Mouse (Mus musculus): Measurements from ENCODE around the gene Arid5b.
A peak's percentile ranks its signal among the peaks of the same experiment; 100 is the strongest.

Gene Arid5b

DNA sequence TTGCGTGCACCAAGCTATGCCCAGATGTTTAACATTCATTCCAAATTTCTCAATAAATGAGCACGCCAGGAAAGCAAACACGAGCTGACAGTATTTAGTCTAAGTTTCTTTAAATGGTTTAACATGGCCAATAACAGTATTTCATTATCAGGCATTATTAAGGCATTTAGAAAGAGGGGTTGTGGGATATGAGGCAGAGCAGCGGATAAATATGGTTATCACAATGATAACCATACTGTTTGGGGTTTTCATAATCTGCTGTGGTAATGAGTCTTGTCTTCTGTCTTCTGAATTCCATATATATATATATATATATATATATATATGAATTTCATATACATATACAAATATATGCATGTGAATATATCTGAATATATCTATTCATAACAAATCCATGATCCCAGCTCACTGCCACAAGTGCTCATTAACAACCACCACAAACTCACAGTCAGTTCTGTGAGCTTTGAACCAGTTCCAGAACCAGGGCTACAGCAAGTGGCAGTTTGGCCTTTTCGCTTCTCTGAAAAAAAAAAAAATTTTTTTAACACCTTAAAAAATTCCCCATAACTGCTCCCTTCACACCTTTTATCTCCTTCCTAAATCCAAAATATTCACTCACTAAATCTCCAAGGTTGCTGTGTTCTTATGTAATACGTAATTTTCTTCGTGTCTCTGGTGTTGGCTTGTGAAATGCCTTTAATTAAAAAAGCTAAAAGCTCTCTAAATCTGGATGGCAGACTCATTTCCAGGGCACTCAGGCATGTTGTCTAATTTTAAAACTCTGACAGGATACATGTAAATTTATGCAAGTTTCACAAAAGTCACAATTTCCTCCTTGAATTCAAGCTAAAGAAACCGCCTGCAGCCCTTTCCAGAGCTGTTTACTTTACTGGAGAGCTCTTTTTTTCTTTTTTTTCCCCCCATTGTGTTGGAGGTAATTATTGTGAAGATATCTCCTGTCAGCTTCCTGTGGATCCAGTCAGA, 113.5 kb downstream of the Arid5b start:
- peak in 1 of 2 experiments; percentile 54 for DNase-seq (ENCODE audit: low spot score in 2 of 2)

DNA sequence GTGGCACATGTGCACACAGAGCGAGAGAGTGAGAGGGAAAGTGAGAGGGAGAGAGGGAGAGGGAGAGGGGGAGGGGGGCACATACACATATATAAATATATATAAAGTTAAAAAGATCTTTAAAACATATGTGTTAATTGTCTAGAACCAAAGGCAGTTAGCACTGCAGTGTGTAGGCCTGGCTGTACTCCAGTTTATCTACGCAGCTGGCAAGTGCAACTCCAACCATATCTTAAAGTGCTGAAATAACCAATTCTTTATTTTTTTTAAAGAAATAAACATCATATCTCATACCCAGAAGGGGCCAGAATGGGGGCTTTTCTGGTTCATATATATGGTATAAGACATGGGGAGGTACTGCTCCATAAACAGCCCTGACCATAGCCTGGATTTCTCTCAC, 114.4 kb downstream of the Arid5b start:
- DNase-seq (ENCODE audit: low spot score in 2 of 2): no peak

DNA sequence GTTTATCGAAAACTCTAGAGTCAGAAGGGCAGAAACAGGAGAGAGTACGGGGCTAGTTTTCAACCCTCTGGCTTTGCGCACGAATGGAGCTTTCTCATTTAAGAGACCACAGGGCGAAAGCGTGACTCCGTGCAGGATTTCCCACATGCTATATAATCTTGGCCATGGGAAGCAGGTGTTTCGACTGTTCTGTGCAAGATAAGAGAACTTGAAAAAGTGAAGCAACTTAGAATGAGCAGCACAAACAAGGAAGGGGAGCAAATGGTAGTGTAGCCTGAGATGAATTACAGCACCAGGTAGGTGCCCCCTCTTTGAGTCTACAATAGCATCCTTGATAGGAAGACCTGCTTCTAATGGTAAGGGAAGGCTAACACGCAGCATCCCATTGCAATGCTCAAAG, 118.8 kb downstream of the Arid5b start:
- DNase-seq (ENCODE audit: low spot score in 2 of 2): no peak

DNA sequence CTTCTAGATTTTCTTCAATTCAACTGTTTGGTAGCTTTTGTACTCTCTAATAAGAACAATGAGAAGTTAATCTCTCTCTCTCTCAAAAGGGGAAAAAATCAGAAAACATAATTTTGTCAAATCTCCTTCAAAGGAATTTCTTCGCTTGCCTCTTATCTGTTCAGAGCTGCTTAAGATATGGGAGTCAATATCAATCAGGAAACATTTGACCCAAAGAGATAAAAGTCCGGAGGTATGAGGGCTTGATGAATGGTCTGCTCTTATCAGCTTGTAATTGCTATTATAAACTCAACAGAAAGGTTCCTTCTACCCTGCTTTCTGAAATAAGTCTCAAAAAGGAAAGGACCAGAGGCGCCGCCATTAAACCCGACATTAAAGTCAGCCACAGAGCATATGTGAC, 120.0 kb downstream of the Arid5b start:
- no peak for DNase-seq (ENCODE audit: low spot score in 2 of 2)

DNA sequence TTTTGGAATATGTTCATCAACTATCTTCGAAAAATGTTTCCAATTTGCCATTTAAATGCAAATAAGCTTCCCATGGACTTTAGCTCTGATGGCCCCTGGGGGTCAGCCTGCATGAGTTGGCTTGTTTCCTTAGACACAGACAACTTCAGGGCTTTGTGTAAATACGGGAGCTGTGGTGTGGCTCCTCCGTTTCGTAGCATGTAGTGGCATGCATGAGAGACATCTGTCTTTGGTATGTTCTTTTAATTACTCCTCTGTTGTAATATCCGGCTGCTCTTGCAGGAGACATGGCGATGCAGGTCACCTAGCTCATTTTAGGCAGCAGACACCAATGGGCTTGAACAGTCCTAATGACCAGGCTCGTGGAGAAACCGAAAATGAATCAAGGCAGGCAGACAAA, 121.0 kb downstream of the Arid5b start:
- DNase-seq (ENCODE audit: low spot score in 2 of 2): no peak

DNA sequence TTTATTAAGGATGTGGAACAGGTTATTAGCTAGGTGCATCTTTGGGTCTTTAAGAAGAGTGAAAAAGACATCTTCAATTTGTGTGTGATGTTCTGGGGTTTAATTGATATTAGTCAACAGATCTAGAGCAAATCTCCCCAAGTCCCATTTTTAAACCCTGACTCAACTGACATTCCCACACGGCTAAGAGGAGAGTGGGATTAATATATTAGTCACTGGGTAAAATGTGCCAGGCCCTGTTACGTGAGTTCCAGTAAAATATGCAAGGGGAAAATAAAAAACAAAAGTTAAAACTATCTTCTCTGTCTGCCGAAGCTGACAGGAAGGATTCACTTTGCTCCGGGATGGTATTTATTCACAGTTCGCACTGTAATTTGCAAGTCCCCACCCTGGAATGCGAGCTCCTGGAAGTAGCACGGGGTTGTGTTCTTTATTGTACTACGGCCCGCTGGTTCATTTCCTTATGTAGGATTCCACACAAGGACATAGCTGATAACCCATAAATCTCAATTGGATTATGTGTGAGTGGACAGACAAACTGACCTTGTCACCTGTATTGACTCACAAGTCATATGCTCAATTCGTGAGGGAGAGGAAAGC, 121.8 kb downstream of the Arid5b start:
- no peak for DNase-seq (ENCODE audit: low spot score in 2 of 2)

DNA sequence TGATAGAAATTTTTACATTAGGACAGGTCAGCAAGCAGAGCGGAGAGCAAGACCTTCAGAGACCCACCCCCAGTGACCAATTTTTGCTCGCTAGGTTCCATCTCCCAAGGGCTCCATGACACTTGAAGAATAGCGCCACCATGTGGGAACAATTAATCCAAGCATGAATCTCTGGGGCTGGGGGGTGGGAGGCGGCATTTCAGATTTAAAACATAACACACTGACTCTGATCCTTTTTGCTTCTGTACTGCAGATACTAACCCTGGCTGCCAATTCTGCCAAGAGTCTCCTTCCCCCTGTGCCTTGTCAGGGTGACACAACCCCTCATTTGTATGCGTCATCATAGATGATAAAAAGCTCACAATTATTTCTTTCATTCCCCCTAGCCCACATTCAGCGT, 122.4 kb downstream of the Arid5b start:
- DNase-seq (ENCODE audit: low spot score in 2 of 2): no peak

DNA sequence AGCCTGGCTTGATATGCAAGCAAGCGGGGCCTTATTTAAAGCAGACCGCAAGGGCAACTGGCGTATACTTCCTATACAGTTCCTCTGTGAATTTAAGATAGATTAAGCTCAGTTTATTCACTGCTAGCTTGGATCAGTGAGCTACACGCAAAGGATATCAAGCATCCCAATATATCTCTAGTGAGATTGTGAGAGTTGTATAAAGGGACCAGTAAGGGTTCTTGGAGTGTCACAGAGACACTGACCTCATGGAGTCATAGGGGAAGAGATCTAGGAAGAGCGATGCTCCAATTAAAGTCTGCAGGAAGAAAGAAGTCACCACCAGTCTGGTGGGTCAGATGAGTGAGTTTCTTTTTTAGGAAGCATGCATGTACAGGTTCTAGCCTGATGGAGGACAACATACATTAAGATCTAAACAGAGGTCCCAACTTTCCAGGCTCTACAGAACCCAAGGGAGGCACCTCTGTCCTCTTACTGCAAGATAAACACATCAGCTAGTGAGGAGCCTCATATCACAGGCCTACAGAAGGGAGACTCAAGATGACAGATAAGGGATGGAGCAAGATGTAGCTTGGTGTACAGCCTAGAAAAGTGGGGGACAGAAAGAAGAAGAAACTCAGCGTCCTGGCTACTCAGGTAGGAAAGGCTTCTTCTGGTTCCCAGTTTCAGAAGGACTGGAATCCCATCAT, 123.0 kb downstream of the Arid5b start:
- no peak for DNase-seq (ENCODE audit: low spot score in 2 of 2)

DNA sequence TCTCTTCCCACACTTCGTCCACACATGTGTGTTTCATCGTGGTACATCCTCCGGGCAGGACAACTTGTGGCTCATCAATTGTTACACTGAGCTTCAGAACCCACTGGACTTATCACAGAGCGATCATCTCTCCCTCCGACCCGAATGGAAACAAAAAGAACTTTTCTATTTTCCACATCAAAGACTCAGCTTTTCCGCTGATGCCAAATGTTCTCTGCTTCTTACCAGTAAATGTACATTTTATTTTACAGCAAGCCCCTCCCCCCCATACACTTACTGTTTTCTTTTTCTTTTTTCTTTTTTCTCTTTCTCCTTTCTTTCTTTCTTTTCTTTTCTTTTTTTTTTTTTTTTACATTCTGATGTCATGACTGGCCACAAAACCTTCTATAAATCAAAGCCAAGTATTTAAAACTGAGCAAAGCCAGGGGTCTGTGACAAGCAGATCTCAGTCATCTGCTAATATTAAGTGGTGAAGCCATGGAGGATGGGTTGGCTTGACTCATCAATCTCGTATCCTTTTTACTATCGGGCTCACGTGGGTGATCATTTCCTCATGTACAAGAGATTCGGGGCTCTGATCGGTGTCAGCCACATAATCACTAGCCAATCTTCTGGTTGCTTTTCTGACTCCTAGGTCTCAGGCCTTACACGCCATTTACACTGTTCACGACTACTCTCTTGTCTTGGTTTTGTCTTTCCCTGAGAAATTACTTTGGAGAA, 124.3 kb downstream of the Arid5b start:
- no peak for DNase-seq (ENCODE audit: low spot score in 2 of 2)

DNA sequence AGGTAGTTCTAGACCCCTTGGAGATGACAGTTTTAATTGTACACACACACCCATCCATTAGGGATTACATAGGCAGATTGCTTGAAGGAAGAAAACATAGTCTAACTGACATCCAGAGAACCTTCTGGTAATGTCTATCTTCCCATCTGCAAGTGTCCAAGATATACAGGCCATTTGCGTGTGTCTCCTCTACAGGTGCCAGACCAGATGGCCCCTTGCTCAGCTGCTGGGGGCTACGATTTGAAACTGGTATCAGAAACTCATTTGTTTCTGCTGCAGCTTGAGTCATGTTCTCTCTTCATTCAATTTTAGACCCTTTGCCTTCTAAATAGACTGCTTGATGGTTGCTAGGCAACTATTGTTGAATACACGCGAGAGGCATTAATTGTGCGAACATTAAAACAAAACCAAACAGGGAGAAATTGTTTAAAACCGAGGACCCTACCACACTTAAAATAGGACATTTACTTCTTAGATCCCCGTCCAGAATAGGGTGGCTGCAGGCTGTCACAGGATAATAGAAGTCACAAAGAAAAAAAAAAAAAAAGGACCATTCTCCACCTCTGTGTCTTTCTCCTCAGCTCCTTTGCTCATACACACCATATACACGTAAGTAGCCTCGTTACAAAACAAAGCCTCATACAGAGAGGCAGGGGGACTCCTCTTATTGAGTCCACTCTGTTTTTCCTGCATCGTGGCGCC, 125.0 kb downstream of the Arid5b start:
- no peak for DNase-seq (ENCODE audit: low spot score in 2 of 2)

DNA sequence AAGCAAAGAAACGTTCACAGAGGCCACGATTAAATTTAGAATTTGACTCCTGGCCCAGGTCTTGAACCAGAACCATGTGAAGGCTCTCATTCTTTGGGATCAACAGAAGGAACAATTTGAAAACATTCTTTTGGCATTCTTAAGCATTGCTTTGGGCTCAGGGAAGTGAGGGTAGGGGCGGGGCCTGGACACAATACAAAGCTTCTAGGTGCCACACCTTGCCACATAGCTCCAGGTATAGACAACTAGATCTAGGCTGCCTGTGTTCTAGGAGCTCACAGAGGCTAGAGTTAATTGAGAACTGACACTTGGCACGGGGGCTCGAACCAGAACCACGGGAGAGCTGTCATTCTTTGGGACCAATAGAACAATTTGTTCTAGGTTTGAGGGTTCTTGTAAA, 130.0 kb downstream of the Arid5b start:
- DNase-seq (ENCODE audit: low spot score in 2 of 2): no peak

DNA sequence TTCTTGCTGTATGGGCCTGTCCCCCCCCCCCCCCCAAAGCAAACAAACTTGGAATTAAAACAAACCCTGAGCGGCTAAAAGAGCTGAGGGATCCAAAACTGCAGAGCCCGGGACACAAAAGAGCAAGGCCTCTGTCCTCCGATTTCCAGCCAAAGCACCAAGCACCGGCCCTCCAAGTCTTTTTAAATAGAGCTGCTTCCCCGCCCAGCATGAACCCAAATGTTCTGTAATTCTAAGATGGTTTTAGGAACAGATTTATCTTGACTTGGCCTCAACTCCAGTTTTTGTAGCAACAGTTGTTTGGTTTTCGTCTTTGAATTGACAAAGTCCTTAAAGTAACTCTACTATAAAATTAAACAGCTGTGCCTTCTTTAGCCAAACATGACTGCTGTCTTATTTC, 130.8 kb downstream of the Arid5b start:
- DNase-seq (ENCODE audit: low spot score in 2 of 2): no peak

DNA sequence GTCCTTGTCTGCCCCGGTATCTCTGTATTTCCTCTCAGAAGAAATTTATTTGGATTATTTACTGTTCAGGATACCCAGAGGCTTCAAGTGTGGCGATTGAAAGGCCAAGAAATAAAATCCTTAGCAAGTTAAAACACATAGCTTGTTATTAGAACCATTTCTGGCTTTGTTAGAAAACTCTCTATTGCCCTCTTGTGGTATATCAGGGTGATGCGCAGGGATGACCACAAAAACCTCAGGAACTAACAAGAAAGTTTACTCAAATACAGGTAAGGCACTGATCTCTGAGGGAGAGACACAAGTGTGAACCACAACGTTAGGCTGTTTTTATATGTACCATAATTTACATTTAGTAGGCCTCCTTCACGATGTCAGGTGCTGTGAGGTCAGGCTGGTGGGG, 131.7 kb downstream of the Arid5b start:
- DNase-seq (ENCODE audit: low spot score in 2 of 2): peak; percentile 65 to 66

DNA sequence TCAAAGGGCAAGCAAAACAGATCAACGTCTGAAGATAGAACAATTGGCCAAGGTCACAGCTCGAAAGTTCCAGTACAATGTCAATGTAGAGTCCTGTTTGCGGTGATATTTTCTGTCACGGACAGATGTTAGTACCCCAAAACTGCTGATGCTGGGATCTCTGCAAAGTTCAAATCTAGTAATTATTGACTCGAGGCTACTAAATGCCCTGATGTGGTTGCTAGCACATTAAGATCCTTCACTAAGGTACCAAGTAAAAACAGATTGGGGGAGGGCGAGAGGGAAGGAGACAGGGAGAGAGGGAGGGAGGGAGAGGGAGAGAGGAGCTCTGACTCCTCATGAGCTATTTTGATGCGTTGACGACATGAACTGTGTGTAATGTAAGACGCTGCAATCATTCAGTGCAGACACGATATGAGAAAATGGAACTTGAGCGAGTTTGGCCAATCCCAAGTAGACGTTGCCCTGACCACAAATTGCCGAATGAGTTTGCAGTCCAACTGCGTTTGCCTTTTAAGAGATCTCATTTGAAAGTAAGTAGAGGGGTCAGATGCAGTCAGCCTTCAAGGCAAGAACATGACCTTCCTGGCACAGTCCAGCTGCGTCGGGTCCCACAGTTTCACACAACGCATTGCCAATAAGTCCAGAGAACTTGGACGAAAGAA, 133.1 kb downstream of the Arid5b start:
- DNase-seq (ENCODE audit: low spot score in 2 of 2): no peak

DNA sequence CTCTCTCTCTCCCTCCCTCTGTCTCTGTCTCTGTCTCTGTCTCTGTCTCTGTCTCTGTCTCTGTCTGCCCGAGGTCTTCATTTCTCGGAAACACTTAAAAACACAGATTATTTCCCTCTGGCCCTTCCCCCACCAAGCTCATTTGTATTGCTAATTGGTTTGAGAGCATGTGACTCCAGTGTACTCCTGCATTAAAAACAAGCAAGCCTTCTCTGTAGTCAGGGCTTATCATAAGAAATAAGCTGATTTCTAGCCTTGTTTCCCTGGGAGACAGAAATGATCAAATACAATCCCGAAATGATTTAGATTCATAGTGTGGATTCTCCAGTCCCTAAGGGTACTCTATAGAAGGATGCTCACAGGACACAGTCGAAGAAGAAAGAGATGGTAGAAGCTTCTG, 136.0 kb downstream of the Arid5b start:
- no peak for DNase-seq (ENCODE audit: low spot score in 2 of 2)

DNA sequence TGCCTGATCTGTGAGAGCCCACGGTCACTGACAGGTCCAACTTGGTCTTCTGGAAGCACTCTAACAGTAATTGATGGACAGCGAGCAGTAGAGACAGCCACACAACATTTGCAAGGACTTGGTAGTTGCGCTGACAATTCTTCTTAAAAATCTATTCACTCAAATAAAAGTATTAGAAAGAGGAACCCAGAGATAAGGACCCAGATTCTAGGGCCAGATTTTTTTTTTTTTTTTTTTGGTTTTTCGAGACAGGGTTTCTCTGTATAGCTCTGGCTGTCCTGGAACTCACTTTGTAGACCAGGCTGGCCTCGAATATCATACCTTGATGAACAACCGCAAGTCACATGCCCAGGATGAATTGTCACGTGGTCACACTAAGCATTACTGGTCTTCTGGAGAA, 137.0 kb downstream of the Arid5b start:
- no peak for DNase-seq (ENCODE audit: low spot score in 2 of 2)

DNA sequence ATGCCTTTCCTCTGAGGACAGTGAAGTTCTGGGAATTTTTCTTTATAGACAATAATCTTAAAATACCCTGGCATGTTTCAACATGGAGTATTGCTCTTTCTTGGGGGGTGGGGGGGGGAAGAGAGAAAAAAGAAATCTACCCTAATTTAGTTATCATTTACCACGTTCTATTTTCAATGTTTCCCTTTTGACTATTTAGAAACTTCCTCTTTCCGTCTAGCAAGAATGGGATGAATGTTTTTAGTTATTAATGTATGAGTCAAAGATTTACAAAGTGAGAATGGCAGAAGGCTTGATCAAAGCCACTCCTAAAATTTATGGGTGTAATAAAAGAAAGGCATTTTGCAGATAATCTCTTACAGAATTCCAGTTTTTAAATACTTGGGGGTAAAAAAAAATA, 137.7 kb downstream of the Arid5b start:
- DNase-seq (ENCODE audit: low spot score in 2 of 2): no peak

DNA sequence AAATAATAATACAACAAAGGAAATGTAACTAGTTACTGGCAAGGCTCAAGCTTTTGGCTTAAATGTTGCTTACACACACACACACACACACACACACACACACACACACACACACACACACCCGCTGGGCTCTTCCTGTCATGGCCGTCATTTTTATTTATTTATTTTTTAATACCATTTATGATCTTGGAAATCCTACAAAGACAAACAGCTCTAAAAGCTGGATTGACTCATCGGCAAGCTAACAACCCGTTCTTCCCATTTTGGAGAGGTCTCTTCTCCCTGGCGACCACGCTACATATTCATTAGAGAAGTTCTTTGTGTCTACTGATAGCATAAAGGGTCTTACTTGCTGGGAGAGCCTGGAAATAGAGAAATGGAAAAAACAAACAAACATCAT, 138.2 kb downstream of the Arid5b start:
- no peak for DNase-seq (ENCODE audit: low spot score in 2 of 2)

DNA sequence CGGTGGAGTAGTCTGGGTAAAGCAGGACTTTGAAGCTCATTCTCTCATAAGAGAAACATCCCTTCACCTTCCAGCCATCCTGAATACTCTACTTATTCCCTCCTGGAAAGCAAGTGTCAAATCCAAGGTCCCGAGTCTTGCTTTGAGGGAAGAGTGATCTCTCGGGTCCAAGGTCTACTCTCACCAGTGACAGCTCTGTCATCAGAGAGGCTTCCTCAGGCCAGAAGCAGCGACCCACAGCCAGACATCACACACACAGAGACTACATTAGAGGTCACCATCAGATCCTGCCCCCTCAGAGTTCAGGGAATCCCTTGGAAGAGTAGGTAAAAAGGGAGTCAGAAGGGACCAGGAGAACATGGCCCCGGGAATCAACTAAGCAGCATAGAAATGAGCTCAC, 140.4 kb downstream of the Arid5b start:
- DNase-seq (ENCODE audit: low spot score in 2 of 2): no peak

DNA sequence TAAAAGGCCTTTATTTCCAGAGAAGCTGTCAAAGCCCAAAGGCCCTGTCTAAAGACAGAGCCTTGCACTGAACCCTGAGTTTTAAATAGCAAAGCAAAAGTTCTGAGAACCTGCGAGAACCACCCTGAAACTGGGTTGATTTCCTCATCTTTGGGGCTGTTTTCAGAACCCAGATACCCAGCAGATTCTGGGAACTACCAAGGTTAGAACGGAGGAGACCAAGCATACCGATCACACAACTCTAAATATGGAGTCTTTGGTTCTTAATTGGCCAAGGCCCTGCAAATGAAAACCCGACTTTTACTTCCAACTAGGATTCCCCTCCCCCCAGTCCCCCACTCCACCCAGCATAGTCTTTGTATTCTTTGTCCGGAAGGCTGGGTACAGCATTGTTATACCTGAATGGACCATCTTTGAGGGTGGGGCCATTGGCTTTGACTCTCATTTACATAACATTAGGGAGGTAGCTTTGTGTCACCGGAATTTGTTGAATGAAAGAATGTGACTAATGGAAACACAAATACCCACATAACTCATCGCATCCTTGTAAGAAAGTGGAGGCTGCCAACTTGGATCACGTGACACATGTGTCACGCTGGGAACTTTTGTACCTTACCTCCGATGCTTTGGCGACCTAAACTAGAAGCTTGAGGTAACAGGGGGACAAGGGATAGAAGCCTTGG, 141.2 kb downstream of the Arid5b start:
- DNase-seq (ENCODE audit: low spot score in 2 of 2): no peak
